Mouse (Mus musculus) c-Kit-negative CD71-positive TER-119-positive erythroid progenitor cells, embryonic 14.5 days (primary cell): ENCODE measurements around the gene Mrgprd.
A peak's percentile ranks its signal among the peaks of the same experiment; 100 is the strongest.

ENCODE experiments used
- DNase-seq: peaks from one replicate; pipeline ENCODE4 v3.0.0-alpha.2; 2013; ENCODE audit warnings: low read depth, low spot score

The Mrgprd gene

GRCm38 (mm10) chr7:145314785-145315411 lies at the start of gene Mrgprd:
Mrgprd (plus strand) TSS chr7:145314835.
- DNase-seq, result no peak

GRCm38 (mm10) chr7:145266011-145266410 lies 48.6 kb upstream of the Mrgprd start:
- DNase-seq, result no peak

- DNase-seq, result no peak
Observed at GRCm38 (mm10) chr7:145268890-145269289, 45.7 kb upstream of the Mrgprd start.

GRCm38 (mm10) chr7:145270955-145271354 lies 43.7 kb upstream of the Mrgprd start:
- no peak for DNase-seq

GRCm38 (mm10) chr7:145275488-145275887 lies 39.1 kb upstream of the Mrgprd start:
- DNase-seq, result no peak

- DNase-seq, result no peak
Observed at GRCm38 (mm10) chr7:145281396-145281795, 33.2 kb upstream of the Mrgprd start.

- DNase-seq, result no peak
Observed at GRCm38 (mm10) chr7:145283041-145283440, 31.6 kb upstream of the Mrgprd start.

GRCm38 (mm10) chr7:145283487-145284187 lies 31.0 kb upstream of the Mrgprd start, which contains the start of gene Tpcn2:
Tpcn2 (minus strand) TSS chr7:145284011.
- DNase-seq, result peak; percentile 63

- no peak for DNase-seq
Observed at GRCm38 (mm10) chr7:145284293-145284692, 30.3 kb upstream of the Mrgprd start.

GRCm38 (mm10) chr7:145285476-145285875 lies 29.2 kb upstream of the Mrgprd start:
- DNase-seq, result no peak

GRCm38 (mm10) chr7:145287410-145287809 lies 27.2 kb upstream of the Mrgprd start:
- no peak for DNase-seq

- DNase-seq, result no peak
Observed at GRCm38 (mm10) chr7:145289302-145289701, 25.3 kb upstream of the Mrgprd start.

- no peak for DNase-seq
Observed at GRCm38 (mm10) chr7:145291847-145292246, 22.8 kb upstream of the Mrgprd start.

GRCm38 (mm10) chr7:145292726-145293125 lies 21.9 kb upstream of the Mrgprd start:
- DNase-seq, result no peak

- DNase-seq, result no peak
Observed at GRCm38 (mm10) chr7:145293859-145294258, 20.8 kb upstream of the Mrgprd start.

- no peak for DNase-seq
Observed at GRCm38 (mm10) chr7:145298666-145299490, 15.8 kb upstream of the Mrgprd start.

- no peak for DNase-seq
Observed at GRCm38 (mm10) chr7:145299562-145300320, 14.9 kb upstream of the Mrgprd start.

- no peak for DNase-seq
Observed at GRCm38 (mm10) chr7:145300321-145301007, 14.2 kb upstream of the Mrgprd start, which contains the start of gene Mrgprf. Mrgprf (plus strand) TSS chr7:145300828.

GRCm38 (mm10) chr7:145301008-145301340 lies 13.7 kb upstream of the Mrgprd start:
- DNase-seq, result no peak

GRCm38 (mm10) chr7:145301341-145302005 lies 13.2 kb upstream of the Mrgprd start:
- DNase-seq, result no peak
